7 mouse cellular contexts compared by ENCODE assay signal in the genomic region with DNA sequence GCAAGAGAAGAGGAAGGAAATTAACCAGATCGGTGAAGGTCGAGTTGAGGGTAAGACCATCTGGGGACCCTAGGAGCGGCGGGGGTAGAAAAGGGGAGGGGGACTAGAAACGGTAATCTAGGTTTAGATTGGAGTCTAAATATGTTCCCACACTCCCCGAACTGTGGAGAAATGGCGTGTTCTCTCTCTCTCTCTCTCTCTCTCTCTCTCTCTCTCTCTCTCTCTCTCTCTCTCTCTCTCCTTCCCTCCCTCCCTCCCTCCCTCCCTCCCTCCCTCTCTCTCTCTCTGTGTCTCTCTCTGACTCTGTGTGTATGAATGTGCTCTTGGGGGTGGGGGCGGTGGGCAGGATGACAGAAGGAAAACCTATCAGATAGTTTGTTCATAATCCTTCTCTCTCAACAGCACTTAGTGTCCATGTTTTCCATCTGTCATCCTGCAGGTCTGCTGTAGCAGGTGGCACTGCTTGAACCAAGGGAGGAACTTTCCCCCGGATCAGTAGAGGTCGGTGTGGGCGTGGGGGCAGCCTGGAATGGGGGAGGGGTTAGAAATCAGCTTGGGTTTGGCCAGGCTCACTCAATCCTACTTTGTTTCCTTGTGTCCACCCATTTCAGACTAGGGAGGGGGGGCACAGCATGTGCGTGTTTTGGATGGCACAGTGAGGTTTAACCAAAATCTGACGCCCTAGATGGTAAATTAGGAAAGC. TPM values are rescaled to one million over a fixed set of nuclear protein-coding genes. Genes with fewer than 3 reads are reported as not detected.
DNase-seq lines count a peak whose midpoint lies in the region; ATAC-seq and TF ChIP-seq lines count a peak whose summit lies in the region.

No protein-coding gene starts in this region.

- peak; percentile 63 for ATAC-seq in hindbrain, embryonic 16.5 days

- no peaks in the 10 kb centered on the region for H3K36me3 ChIP-seq in testis, adult 2 months (ENCODE audit: control insufficient read depth, insufficient read depth, low read length)
- H3K36me3 ChIP-seq in embryonic facial prominence, embryonic 10.5 days (replicated peaks), result no peaks in the 10 kb centered on the region
- H3K36me3 ChIP-seq in hindbrain, embryonic 16.5 days (ENCODE audit: control insufficient read depth, insufficient read depth, low read length), result no peaks in the 10 kb centered on the region
- H3K36me3 ChIP-seq in midbrain, embryonic 10.5 days, result no peaks in the 10 kb centered on the region

- peak overlapping the region; percentile 73 for H3K9ac ChIP-seq in hindbrain, embryonic 16.5 days (ENCODE audit: low read depth, low read length)

- no peak for TF ChIP-seq CTCF in testis, adult 2 months (IDR thresholded peaks at IDR 0.05; ENCODE audit: control insufficient read depth, insufficient read depth, insufficient replicate concordance, low read depth, low read length)

- H3K27ac ChIP-seq in testis, adult 2 months (ENCODE audit: control insufficient read depth, insufficient read depth, low read depth, low read length), result peak overlapping the region; percentile 36; the same call in 1 of the 2 replicates
- peak overlapping the region; percentile 86 for H3K27ac ChIP-seq in embryonic facial prominence, embryonic 10.5 days (replicated peaks)
- H3K27ac ChIP-seq in hindbrain, embryonic 16.5 days (ENCODE audit: low read depth, low read length), result peak overlapping the region; percentile 76
- H3K27ac ChIP-seq in midbrain, embryonic 10.5 days (replicated peaks), result peak overlapping the region; percentile 80

- H3K4me2 ChIP-seq in hindbrain, embryonic 16.5 days (ENCODE audit: low read length), result peak overlapping the region; percentile 57

- no peaks in the 10 kb centered on the region for H3K4me1 ChIP-seq in testis, adult 2 months (ENCODE audit: control insufficient read depth, insufficient read depth, low read length)
- H3K4me1 ChIP-seq in embryonic facial prominence, embryonic 10.5 days, result peaks cover 13% of the 10 kb centered on the region
- no peaks in the 10 kb centered on the region; the same call in 1 of the 2 replicates for H3K4me1 ChIP-seq in hindbrain, embryonic 16.5 days (ENCODE audit: control insufficient read depth, insufficient read depth, low read depth, low read length)
- peaks cover 12% of the 10 kb centered on the region for H3K4me1 ChIP-seq in midbrain, embryonic 10.5 days

- no peak for DNase-seq in testis, postnatal 10 days (ENCODE audit: low spot score)
- no peak for DNase-seq in embryonic facial prominence, embryonic 10.5 days (ENCODE audit: low spot score)
- no peak for DNase-seq in midbrain, embryonic 10.5 days (ENCODE audit: low spot score)
- no peak for DNase-seq in right cerebral cortex, postnatal 4 days
- no peak for DNase-seq in frontal cortex, postnatal 14 days (ENCODE audit: low spot score in 2 of 2)

- peak overlapping the region; percentile 80 for H3K4me3 ChIP-seq in testis, adult 2 months (ENCODE audit: control insufficient read depth, low read depth, low read length)
- H3K4me3 ChIP-seq in embryonic facial prominence, embryonic 10.5 days, result peak overlapping the region; percentile 70
- H3K4me3 ChIP-seq in hindbrain, embryonic 16.5 days (ENCODE audit: low read length), result peak overlapping the region; percentile 66
- peak overlapping the region; percentile 57 for H3K4me3 ChIP-seq in midbrain, embryonic 10.5 days

- TF ChIP-seq POLR2A in testis, adult 2 months (IDR thresholded peaks at IDR 0.05; ENCODE audit: control insufficient read depth, low read depth, low read length), result no peak

- H3K27me3 ChIP-seq in testis, adult 2 months (ENCODE audit: control insufficient read depth, insufficient read depth, low read length), result no peaks in the 10 kb centered on the region
- peaks cover 57% of the 10 kb centered on the region for H3K27me3 ChIP-seq in embryonic facial prominence, embryonic 10.5 days (replicated peaks; ENCODE audit: low read depth, poor library complexity, severe bottlenecking)
- no peaks in the 10 kb centered on the region for H3K27me3 ChIP-seq in hindbrain, embryonic 16.5 days (replicated peaks; ENCODE audit: control insufficient read depth, insufficient read depth, low read length)
- H3K27me3 ChIP-seq in midbrain, embryonic 10.5 days (ENCODE audit: low read depth, poor library complexity, severe bottlenecking), result peaks cover 70% of the 10 kb centered on the region

- H3K9me3 ChIP-seq in embryonic facial prominence, embryonic 10.5 days, result no peaks in the 10 kb centered on the region
- no peaks in the 10 kb centered on the region for H3K9me3 ChIP-seq in hindbrain, embryonic 16.5 days (ENCODE audit: control insufficient read depth, low read length)
- H3K9me3 ChIP-seq in midbrain, embryonic 10.5 days (replicated peaks), result no peaks in the 10 kb centered on the region

- 28% methylated on average over 13 of the region's 13 CpGs for WGBS in embryonic facial prominence, embryonic 10.5 days
- WGBS in hindbrain, embryonic 16.5 days, result 27% methylated on average over 13 of the region's 13 CpGs
- 26% methylated on average over 11 of the region's 13 CpGs for WGBS in midbrain, embryonic 10.5 days

RNA-seq across cellular contexts. Expression of gene Armcx3, which starts 1.0 kb away (rescaled TPM):
- 1.1 and 1.5 TPM in 2 replicates for polyA plus RNA-seq in testis, adult 2 months (2012; rRNA removed)
- polyA plus RNA-seq in embryonic facial prominence, embryonic 10.5 days (2016; fragmentation: Nextera tagmentation; extraction: Ambion mirVana), result 47.5 and 51.4 TPM in 2 replicates
- 99.4 and 110 TPM in 2 replicates for polyA plus RNA-seq in hindbrain, embryonic 16.5 days (2015; fragmentation: Nextera tagmentation; extraction: Ambion mirVana)
- polyA plus RNA-seq in midbrain, embryonic 10.5 days (2016; fragmentation: Nextera tagmentation; extraction: Ambion mirVana), result 53.2 and 56.2 TPM in 2 replicates

RNA-seq across cellular contexts. Expression of gene Armcx6, which starts 6.2 kb away (rescaled TPM):
- 1.6 and 1.8 TPM in 2 replicates for polyA plus RNA-seq in testis, adult 2 months (2012; rRNA removed)
- 16.1 and 19.1 TPM in 2 replicates for polyA plus RNA-seq in embryonic facial prominence, embryonic 10.5 days (2016; fragmentation: Nextera tagmentation; extraction: Ambion mirVana)
- 48.2 and 50.2 TPM in 2 replicates for polyA plus RNA-seq in hindbrain, embryonic 16.5 days (2015; fragmentation: Nextera tagmentation; extraction: Ambion mirVana)
- 13.6 and 15.6 TPM in 2 replicates for polyA plus RNA-seq in midbrain, embryonic 10.5 days (2016; fragmentation: Nextera tagmentation; extraction: Ambion mirVana)

RNA-seq across cellular contexts. Expression of gene Armcx1, which starts 39.7 kb away (rescaled TPM):
- polyA plus RNA-seq in testis, adult 2 months (2012; rRNA removed), result 0.70 and 1.1 TPM in 2 replicates
- polyA plus RNA-seq in embryonic facial prominence, embryonic 10.5 days (2016; fragmentation: Nextera tagmentation; extraction: Ambion mirVana), result 46.9 and 50.0 TPM in 2 replicates
- polyA plus RNA-seq in hindbrain, embryonic 16.5 days (2015; fragmentation: Nextera tagmentation; extraction: Ambion mirVana), result 105 and 112 TPM in 2 replicates
- polyA plus RNA-seq in midbrain, embryonic 10.5 days (2016; fragmentation: Nextera tagmentation; extraction: Ambion mirVana), result 44.6 and 50.3 TPM in 2 replicates

RNA-seq across cellular contexts. Expression of gene Armcx2, which starts 51.6 kb away (rescaled TPM):
- 2.5 and 3.3 TPM in 2 replicates for polyA plus RNA-seq in testis, adult 2 months (2012; rRNA removed)
- polyA plus RNA-seq in embryonic facial prominence, embryonic 10.5 days (2016; fragmentation: Nextera tagmentation; extraction: Ambion mirVana), result 79.7 and 80.8 TPM in 2 replicates
- 83.0 and 90.8 TPM in 2 replicates for polyA plus RNA-seq in hindbrain, embryonic 16.5 days (2015; fragmentation: Nextera tagmentation; extraction: Ambion mirVana)
- polyA plus RNA-seq in midbrain, embryonic 10.5 days (2016; fragmentation: Nextera tagmentation; extraction: Ambion mirVana), result 88.7 and 89.5 TPM in 2 replicates

Comparison
In these comparisons a context has a peak if more than half of its experiments do, and no peak if none do; other contexts are left out.
1. H3K27ac ChIP-seq: peak in every context shown above with its lines; median percentile 86 in embryonic facial prominence, embryonic 10.5 days; 80 in midbrain, embryonic 10.5 days; 76 in hindbrain, embryonic 16.5 days; 36 in testis, adult 2 months.
2. RNA of gene Armcx3, which starts 1.0 kb away (polyA plus RNA-seq): 99.4 to 110 TPM in hindbrain, embryonic 16.5 days, 53.2 to 56.2 TPM in midbrain, embryonic 10.5 days and 47.5 to 51.4 TPM in embryonic facial prominence, embryonic 10.5 days; 1.1 to 1.5 TPM in testis, adult 2 months; every median in the first group is over 10 times any median in the second.
3. RNA of gene Armcx1, which starts 39.7 kb away (polyA plus RNA-seq): 105 to 112 TPM in hindbrain, embryonic 16.5 days, 46.9 to 50.0 TPM in embryonic facial prominence, embryonic 10.5 days and 44.6 to 50.3 TPM in midbrain, embryonic 10.5 days; 0.70 to 1.1 TPM in testis, adult 2 months; every median in the first group is over 10 times any median in the second.
4. Peak in every context shown above with its lines, with median percentiles within 50 percentile points of each other: H3K4me3 ChIP-seq.